Mouse (Mus musculus): ENCODE measurements around the gene Olfr112. TPM values are rescaled to one million over a fixed set of nuclear protein-coding genes. Genes with fewer than 3 reads are reported as not detected.
"Not testable (repeated sequence)": the region's sequence is repeated elsewhere in the genome, so short reads cannot be mapped to it uniquely, and the experiment has no call there.

Olfr112 gene
- total RNA-seq (2017), result not detected in 2 replicates

DNA sequence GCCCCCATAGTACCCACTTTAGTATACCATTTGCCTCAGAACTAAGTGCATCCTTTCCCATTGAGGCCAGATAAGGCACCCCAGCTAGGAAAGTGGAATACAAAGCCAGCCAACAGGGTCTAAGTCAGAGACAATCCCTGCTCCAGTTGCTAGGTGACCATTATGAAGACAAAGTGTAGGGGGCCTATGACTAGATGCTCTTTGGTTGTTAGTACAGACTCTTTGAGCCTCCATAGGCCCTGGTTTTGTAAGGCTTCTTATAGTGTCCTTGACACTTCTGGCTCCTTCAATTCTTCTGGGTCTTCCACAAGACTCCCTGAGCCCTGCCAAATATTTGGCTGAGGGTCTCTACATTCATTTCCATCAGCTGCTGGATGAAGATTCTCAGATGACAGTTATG is at the start of gene Olfr112:
TSS of gene Olfr112 (minus strand) at position 101 of the 400 bp plus-strand sequence.
- no peak for ATAC-seq (replicated peaks in 1 of 2; ENCODE audit: insufficient read depth in 1 of 2, low FRiP score in 2 of 2, low TSS enrichment in 1 of 2, low read depth in 1 of 2, poor library complexity in 2 of 2, severe bottlenecking in 2 of 2)

DNA sequence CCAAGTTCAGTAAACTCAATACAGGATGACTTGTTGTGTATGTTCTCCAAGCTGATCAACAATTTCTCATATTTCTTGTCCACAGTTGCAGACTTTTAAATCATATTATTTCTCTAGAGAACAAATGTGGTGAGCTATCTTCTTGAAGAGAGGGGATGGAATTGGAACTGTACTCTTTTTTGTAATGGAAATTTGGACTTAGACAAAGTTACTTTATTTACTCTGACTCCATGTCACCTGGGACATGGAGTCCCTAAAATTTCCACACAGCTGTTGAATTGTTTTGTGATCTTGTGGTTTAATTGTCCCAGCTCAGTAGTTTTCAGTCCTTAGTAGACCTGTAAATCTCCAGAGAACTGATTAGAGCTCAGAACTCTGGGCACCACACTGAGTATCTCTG is 23.4 kb upstream of the Olfr112 start, which contains the start of gene Olfr114:
TSS of gene Olfr114 (minus strand) at position 101 of the 400 bp plus-strand sequence.
- no peak for ATAC-seq (replicated peaks in 1 of 2; ENCODE audit: insufficient read depth in 1 of 2, low FRiP score in 2 of 2, low TSS enrichment in 1 of 2, low read depth in 1 of 2, poor library complexity in 2 of 2, severe bottlenecking in 2 of 2)

DNA sequence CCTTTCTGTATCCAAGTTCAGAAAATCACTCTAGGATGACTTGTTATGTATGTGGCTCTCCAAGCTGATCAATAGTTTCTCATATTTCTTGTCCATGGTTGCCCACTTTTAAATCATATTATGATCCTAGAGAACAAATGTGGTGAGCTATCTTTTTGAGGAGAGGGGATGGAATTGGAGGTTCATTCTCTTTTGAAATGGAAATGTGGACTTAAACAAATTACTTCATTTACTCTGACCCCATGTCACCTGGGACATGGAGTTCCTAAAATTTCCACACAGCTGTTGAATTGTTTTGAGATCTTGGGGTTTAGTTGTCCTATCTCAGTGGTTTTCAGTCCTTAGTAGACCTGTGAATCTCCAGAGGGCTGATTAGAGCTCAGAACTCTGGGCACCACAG is 8.3 kb upstream of the Olfr112 start, which contains the start of gene Olfr113:
TSS of gene Olfr113 (minus strand) at position 101 of the 400 bp plus-strand sequence.
- ATAC-seq (replicated peaks in 1 of 2; ENCODE audit: insufficient read depth in 1 of 2, low FRiP score in 2 of 2, low TSS enrichment in 1 of 2, low read depth in 1 of 2, poor library complexity in 2 of 2, severe bottlenecking in 2 of 2), result no peak

DNA sequence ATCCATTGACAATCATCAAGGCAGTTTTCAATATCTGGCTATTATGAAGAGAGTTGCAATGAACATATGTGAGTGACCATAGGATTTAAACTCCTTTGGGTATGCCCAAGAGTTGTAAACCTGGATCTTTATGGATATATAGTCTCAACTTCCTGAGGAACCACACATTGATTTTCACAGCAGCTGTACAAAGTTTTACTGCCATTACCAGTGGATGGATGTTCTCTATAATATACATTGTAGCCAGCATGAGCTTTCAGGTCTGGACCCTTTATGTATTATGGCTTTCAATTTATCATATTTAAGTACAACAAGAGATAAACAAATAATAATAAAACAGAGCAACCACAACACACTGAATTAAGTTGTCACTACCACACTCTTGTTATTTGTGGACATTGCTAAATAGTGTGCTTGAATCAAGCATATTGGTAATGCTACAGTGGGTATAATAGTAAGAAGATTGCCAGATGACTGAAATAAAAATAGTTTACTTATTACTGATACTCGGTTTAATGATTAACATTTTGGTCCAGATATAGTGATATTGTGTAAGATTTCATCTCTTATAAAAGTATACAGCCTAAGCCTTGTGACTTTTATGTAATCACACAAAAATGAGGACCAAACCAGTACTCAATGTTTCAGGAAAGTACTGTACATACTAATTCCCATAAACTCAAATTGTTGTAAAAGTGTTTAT is 10.2 kb downstream of the Olfr112 start:
- no peak for ATAC-seq (replicated peaks in 1 of 2; ENCODE audit: insufficient read depth in 1 of 2, low FRiP score in 2 of 2, low TSS enrichment in 1 of 2, low read depth in 1 of 2, poor library complexity in 2 of 2, severe bottlenecking in 2 of 2)

DNA sequence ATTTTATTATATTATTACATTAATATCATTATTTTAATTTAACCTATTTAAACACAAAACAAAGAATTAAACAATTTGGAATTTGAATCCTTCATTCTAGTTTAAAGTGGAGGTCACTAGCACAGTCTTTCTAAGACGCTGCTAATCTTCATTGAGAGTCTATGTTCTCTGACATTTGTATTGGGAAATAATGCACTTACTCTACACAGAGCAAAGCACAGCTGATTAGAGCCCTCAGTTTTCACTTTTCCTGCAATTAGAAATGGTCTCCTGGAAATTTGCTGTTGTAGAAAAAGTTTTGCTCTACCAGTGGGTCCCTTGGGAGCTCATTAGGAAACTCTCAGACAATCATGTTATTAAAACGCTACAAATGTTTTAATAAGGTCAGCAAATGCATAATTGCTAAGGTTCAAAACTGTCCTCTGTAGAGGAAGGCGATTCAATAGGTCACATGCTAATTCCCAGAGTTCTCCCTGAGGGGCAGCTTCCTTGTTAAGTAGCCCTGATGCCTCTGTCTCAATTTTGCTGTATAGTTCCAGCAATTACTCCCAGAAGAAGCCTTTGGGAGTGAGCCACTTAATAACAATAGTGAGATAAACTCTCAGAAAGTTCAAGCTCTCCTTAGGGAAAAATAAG is 25.3 kb downstream of the Olfr112 start:
- no peak for ATAC-seq (replicated peaks in 1 of 2; ENCODE audit: insufficient read depth in 1 of 2, low FRiP score in 2 of 2, low TSS enrichment in 1 of 2, low read depth in 1 of 2, poor library complexity in 2 of 2, severe bottlenecking in 2 of 2)

DNA sequence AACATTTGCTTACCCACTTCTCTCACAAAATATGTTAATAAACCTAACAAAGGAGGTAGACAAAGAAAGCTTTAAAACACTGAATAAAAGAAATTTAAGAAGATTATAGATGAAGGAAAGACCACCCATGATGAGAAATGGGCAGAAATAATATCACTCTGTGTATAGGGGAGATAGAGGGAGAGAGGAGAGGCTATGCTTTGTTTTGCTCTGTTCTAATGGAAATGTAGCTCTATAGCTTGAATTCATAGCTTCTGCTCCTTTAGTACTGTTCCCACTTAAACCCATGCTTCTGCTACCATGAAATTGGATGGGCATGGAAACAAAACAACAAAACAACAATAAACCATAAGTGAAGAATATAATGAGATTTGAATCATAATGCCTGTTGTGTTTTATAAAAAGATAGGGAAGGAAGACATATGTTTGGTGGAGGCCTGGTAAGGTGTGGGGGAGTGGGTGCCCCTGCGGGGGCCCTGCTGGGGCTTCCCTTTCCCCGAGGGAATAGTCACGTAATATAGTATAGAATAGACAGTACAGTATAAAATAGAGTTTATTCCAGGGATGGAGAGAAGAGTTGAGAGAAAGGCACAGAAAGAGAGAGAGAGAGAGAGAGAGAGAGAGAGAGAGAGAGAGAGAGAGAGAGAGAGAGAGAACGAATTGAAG is 27.7 kb downstream of the Olfr112 start:
- no peak for ATAC-seq (replicated peaks in 1 of 2; ENCODE audit: insufficient read depth in 1 of 2, low FRiP score in 2 of 2, low TSS enrichment in 1 of 2, low read depth in 1 of 2, poor library complexity in 2 of 2, severe bottlenecking in 2 of 2)

DNA sequence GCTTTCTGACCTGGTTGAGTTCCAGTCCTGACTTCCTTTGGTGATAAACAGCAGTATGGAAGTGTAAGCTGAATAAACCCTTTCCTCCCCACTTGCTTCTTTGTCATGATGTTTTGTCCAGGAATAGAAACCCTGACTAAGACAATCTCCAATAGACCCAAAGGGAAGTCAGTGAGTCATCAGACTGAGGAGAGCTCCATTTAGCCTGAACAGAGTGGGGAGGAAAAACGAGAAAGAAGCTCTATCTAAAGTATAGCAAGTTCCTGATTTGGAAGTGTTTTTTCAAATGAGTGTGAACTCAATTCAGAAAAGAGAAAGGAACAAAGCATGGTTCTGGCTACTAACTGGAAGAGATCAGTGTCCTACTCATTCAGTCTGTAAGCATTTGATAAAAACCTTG is 30.8 kb downstream of the Olfr112 start:
- ATAC-seq (replicated peaks in 1 of 2; ENCODE audit: insufficient read depth in 1 of 2, low FRiP score in 2 of 2, low TSS enrichment in 1 of 2, low read depth in 1 of 2, poor library complexity in 2 of 2, severe bottlenecking in 2 of 2), result not testable (repeated sequence)

DNA sequence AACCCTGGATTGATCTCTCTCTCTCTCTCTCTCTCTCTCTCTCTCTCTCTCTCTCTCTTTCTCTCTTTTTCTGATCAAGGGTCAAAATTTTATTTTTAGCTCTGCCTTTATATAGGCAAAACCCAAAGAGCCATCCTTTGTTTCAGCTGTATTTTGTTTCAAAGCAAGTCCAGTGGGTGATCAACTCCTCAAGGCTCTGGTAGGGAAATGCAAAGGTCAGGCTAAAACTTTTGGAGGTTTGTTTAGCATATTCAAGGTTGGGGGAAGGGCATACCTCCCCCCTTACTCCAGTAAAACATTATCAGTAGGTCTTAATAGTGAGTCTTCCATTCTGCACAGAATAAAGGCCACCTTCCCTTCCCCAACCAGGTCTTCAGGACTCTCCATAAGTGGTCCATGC is 34.1 kb downstream of the Olfr112 start:
- ATAC-seq (replicated peaks in 1 of 2; ENCODE audit: insufficient read depth in 1 of 2, low FRiP score in 2 of 2, low TSS enrichment in 1 of 2, low read depth in 1 of 2, poor library complexity in 2 of 2, severe bottlenecking in 2 of 2), result no peak

DNA sequence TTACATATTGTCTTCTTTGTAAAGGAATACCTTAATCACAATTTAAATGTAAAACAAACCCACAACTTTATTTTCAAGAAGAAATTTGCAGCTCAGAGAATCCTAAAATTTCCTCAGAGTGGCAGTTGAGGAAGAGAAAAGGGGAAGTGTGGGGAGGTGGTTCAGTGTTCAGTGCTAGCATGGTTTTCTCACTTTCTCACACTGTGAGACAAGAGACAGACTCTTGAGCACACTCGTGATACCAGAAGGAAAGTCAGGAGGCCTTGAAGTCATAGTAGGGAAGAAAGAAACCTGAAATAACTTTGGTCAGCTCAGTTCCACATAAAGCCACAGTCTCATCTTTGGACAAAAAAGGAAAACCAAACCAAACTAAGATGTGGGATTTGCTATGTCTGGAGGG is 43.8 kb downstream of the Olfr112 start:
- ATAC-seq (replicated peaks in 1 of 2; ENCODE audit: insufficient read depth in 1 of 2, low FRiP score in 2 of 2, low TSS enrichment in 1 of 2, low read depth in 1 of 2, poor library complexity in 2 of 2, severe bottlenecking in 2 of 2), result peak; percentile 64 to 71

DNA sequence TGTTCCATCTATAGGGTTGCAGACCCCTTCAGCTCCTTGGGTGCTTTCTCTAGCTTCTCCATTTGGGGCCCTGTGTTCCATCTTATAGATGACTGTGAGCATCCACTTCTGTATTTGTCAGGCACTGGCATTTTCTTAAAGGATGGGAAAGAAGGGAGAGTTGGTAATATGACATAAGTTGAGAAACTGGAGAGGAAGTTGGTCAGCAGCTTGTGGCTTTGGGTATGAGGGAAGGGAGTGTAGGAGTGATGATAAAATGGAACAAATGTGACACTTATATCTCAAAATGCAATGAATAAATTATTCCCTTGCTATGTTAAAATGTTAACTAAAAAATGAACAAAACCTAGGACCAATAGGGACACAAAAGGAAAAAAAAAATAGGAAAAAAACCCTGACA is 44.6 kb downstream of the Olfr112 start:
- ATAC-seq (replicated peaks in 1 of 2; ENCODE audit: insufficient read depth in 1 of 2, low FRiP score in 2 of 2, low TSS enrichment in 1 of 2, low read depth in 1 of 2, poor library complexity in 2 of 2, severe bottlenecking in 2 of 2), result peak in 1 of 2 experiments; percentile 48; a peak in 2 of 4 replicates

Other genes starting within 250 kb of the Olfr112 start
- gene Olfr103, start 229.8 kb downstream of the Olfr112 start, total RNA-seq (2017), result not detected in 2 replicates
- gene Olfr104-ps, start 209.9 kb downstream of the Olfr112 start, total RNA-seq (2017), result not detected in 2 replicates
- gene Olfr105-ps, start 190.4 kb downstream of the Olfr112 start, total RNA-seq (2017), result not detected in 2 replicates
- gene Olfr106-ps, start 179.1 kb downstream of the Olfr112 start, total RNA-seq (2017), result not detected in 2 replicates
- gene Olfr107, start 170.2 kb downstream of the Olfr112 start, total RNA-seq (2017), result not detected in 2 replicates
- not detected in 2 replicates for gene Olfr108, start 124.0 kb downstream of the Olfr112 start, total RNA-seq (2017)
- not detected in 2 replicates for gene Olfr109, start 110.5 kb downstream of the Olfr112 start, total RNA-seq (2017)
- not detected in 2 replicates for gene H2-M2, start 85.9 kb downstream of the Olfr112 start, total RNA-seq (2017)
- gene Olfr110, start 77.0 kb downstream of the Olfr112 start, total RNA-seq (2017), result not detected in 2 replicates
- not detected in 2 replicates for gene Olfr111, start 61.4 kb downstream of the Olfr112 start, total RNA-seq (2017)
- gene Olfr113, start 8.2 kb upstream of the Olfr112 start, total RNA-seq (2017), result not detected in 2 replicates
- gene Olfr114, start 23.3 kb upstream of the Olfr112 start, total RNA-seq (2017), result not detected in 2 replicates
- gene Olfr115, start 57.7 kb upstream of the Olfr112 start, total RNA-seq (2017), result not detected in 2 replicates
- gene Olfr116, start 57.7 kb upstream of the Olfr112 start, total RNA-seq (2017), result not detected in 2 replicates
- gene Olfr117, start 94.3 kb upstream of the Olfr112 start, total RNA-seq (2017), result not detected in 2 replicates
- gene Olfr118, start 97.5 kb upstream of the Olfr112 start, total RNA-seq (2017), result not detected in 2 replicates
- gene Olfr119, start 127.1 kb upstream of the Olfr112 start, total RNA-seq (2017), result not detected in 2 replicates
- gene Olfr120, start 152.4 kb upstream of the Olfr112 start, total RNA-seq (2017), result not detected in 2 replicates
- gene Olfr121, start 179.4 kb upstream of the Olfr112 start, total RNA-seq (2017), result not detected in 2 replicates
- not detected in 2 replicates for gene Olfr122, start 199.2 kb upstream of the Olfr112 start, total RNA-seq (2017)
- not detected in 2 replicates for gene Olfr123, start 224.1 kb upstream of the Olfr112 start, total RNA-seq (2017)
- not detected in 2 replicates for gene Olfr124, start 230.4 kb upstream of the Olfr112 start, total RNA-seq (2017)

All from hematopoietic stem cell, adult 5-6 weeks (primary cell).